Mouse (Mus musculus) retina, postnatal 1 day (tissue): ENCODE results near the gene Rprd1b.
A peak's percentile ranks its signal among the peaks of the same experiment; 100 is the strongest.

Experiments used
- DNase-seq: peaks from one replicate; pipeline ENCODE4 v3.0.0-alpha.2; 2012

The Rprd1b gene

GRCm38 (mm10) chr2:158128461-158129130 is 100.3 kb downstream of the Rprd1b start:
- DNase-seq = no peak

DNA sequence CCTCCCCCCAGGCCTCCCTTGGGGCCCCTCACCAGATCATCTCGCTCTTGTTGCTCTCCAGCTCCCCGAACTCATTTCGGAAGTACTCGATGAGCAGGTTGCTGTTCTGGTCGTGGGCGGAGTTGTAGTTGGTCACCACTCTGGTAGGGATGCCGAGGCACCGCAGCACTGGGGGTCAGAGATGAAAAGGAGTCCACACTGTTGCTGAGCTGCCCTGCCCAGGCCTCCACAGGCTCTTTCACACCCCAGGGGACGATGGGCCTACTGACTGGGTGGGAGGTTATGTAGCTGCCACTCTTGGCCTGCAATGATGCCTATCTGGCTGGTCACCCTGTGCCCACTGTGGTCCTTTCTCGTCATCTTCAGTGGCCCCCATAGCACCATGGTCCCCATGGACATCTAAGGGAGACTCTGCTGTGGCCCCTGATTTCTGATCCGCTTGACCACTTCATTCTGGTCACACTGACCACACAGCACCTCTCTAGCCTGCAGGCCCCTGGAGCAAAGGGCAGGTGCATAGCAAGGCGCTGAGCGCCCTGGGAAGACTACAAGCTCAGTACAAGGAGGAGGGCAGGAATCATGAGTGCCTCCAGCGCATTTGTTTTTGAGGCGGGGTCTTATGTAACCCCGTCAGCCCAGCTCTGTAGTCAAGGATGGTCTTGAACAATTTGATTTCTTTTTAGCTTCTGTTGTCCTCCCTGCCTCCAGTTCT is 101.2 kb downstream of the Rprd1b start:
- no peak for DNase-seq

GRCm38 (mm10) chr2:158130391-158130986 is 102.2 kb downstream of the Rprd1b start:
- DNase-seq = peak; percentile 96

DNA sequence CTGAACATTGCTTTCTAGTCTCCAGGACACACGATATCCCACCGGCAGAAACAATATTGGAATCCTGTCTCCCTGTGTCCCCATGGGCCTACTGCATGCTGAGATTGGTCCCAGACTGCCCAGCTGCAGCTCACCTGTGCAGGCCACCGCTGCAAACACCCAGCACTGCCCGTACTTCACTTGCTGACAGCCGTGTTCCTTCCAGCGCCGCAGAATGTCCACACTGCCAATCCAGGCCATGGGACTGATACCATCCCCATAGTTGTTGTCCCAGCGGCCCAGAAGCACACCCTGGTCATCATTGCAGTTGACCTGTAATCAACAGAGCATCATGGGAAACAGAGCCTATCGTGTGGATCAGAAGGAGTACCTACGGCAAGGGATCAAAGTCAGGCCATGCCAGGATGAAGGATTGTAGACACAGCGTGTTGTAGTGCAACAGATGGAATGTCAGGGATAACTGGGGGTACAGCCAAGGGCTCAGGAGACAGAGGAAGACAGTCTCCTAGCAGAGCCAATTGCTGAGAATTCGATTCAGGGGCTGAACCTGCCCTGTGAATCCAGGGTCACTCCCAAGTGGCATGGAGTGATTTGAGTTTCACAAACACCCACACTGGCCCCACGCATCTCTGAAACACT is 103.0 kb downstream of the Rprd1b start:
- DNase-seq = no peak

DNA sequence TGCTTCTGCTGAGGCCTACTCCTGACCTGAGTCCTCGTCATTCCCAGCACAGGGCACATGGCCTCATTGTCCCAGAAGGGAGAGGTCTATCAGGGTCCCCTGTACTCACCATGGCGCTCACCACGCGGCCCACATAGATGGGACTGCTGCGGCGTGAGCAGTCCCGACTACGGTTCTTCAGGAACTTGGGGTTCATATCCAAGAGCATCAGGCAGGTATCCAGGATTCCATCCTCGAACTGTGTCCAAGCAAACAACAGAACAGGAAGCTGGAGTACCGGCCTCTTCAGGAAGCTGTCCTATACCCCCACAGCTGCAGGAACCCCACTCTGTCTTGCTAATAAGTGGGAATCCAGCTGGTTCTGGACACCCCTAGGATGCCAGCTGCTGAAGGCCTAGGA is 104.0 kb downstream of the Rprd1b start:
- DNase-seq = no peak

DNA sequence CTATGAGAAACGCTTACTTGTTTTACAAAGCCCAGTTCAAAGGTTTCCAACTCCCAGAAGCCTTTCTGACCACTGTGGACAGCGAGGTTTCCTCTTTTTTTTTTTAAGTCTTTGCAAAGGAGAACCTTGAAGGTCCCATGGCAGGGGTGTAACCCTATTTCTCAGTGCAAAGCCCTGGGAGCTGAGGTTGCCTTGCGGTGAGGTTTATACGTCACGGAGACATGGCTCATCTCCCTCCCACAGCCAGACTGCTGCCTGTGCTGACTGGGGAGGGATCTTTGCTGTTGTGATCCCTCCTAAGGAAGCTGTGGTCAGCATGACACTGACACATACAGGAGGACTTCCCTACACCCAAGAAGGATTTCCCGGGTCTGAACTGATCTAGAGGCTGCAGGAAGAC is 104.8 kb downstream of the Rprd1b start:
- no peak for DNase-seq

- DNase-seq = no peak
Observed at GRCm38 (mm10) chr2:158136205-158136604, 107.9 kb downstream of the Rprd1b start.

DNA sequence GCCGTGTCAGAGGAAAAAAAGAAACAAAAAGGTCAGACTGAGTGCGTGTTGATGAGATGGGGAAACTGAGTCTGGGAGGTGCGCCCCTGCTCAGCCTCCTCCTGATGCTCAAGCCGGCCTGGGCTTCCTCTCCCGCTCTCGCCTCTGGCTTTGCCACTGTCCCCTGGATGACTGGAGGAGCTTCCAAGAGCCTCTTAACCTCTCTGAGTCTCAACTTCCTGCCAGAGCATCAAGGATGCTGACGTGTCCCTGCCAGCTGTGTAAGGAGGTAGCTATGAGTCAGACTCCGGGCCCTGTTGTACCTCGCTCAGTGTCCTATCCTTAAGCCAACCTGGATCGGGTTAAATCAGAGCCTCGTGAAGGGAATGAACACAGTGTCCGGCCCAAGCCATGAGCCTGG is 109.5 kb downstream of the Rprd1b start:
- DNase-seq = no peak

GRCm38 (mm10) chr2:158138778-158139177 is 110.5 kb downstream of the Rprd1b start:
- DNase-seq = no peak

- DNase-seq = no peak
Observed at GRCm38 (mm10) chr2:158139628-158140027, 111.3 kb downstream of the Rprd1b start.

GRCm38 (mm10) chr2:158140664-158141063 is 112.4 kb downstream of the Rprd1b start:
- no peak for DNase-seq

- DNase-seq = no peak
Observed at GRCm38 (mm10) chr2:158141271-158141670, 113.0 kb downstream of the Rprd1b start.

DNA sequence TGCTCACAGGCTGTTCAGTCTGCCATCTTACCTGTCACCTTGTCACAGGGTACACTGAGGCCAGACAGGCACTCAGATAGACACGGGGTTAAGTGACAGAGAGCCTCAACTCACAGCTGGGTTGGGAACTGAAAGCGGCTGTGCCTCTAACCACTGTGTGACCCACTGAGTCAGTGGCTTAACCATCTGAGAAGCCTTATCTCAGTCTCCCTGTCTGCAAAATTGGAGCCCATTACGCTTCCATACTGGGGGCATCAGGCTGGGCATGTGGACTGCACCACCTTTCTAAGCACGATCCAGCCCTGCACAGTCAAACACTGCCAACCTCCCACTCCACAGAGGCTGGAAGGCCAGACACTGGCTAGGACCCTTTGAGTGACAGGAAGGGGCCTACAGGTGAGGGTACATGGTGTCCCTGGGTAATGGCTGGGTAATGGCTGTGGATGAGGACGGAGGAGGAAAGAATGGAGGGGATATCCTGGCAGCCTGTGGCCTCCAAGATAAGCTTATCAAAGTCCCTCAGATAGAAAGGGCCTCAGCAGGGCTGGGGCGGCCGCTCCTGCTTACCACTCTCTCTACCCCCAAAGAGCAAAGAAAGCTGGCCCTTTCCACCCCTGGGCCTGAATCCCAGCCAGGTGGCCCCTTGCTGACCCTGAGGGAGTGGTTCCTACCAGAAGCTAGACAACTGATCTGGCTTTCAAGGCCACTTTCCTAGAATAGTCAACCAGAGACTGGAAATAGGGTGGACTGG is 113.6 kb downstream of the Rprd1b start:
- DNase-seq = no peak

DNA sequence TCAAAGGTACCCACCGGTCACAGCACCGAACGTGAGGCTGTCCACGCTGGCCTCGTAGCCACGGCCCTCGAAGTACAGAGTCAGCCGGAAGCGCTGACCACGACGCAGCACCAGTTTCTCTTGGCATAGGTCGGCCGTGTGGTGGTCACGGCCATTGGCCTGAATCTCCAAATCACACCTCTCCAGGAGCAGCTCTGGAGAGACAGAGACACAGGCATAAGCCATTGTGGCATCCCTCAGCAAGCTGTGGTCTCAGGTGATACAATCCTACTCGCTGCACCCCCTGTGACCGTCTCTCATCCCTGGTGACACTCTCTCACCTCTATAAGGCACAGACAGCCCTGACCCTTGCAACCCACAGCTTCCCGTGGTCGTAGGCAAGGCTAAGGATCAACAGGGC is 114.7 kb downstream of the Rprd1b start:
- no peak for DNase-seq

DNA sequence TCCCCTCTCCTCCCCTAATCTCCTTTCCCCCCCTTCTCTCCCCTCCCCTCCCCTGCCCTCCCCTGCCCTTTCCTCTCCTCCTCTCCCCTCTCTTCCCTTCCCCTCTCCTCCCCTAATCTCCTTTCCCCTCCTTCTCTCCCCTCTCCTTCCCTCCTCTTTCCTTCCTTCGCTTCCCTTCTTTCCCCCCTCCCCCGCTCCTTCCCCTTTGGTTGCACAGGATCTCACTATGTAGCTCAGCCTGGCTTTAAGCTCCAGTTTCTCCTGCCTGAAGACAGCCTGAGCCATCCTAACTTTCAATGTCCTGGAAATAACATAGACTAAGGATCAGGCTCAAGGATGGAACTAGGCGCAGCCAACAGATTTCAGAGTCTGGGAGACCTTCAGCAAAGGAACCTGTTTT is 115.5 kb downstream of the Rprd1b start:
- DNase-seq = peak; percentile 54

- no peak for DNase-seq
Observed at GRCm38 (mm10) chr2:158144263-158144662, 116.0 kb downstream of the Rprd1b start.

DNA sequence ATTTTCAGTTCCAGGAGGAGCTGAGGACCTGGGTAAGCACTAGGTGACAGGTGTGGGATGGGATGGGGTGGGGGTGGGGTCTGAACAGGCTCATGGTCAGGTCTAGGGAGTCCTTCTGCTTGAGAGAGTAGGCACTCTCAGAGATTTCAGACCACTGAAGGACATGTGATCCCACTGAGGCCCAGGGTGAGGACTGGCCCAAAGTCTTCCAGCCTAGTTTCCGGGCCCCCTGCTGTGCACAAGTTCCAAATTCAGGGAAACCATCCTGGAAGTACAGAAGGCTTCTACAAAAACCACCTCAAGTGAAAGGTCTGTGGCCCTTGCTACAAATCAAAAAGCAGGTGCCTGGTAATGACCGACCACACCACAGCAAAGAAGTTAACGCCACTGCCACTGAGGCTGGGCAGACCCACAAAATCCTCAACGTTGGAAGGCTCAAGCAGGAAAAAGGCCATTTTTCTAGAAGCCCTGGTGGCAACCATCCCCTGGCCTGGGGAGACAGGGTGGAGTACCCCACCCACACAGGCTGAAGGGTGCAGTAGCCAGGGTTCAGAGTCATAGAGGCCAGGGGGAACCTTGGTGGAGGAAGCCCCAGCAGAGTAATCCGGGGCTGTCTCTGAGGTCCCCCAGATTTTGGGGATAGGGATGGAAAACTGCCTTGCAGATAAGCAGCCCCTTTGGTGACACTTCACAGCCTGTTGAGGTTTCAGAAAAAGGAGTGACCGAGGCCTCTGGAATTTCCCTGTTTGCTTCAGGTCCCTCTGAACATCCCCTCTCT is 116.6 kb downstream of the Rprd1b start:
- no peak for DNase-seq

- no peak for DNase-seq
Observed at GRCm38 (mm10) chr2:158145528-158146065, 117.3 kb downstream of the Rprd1b start.

DNA sequence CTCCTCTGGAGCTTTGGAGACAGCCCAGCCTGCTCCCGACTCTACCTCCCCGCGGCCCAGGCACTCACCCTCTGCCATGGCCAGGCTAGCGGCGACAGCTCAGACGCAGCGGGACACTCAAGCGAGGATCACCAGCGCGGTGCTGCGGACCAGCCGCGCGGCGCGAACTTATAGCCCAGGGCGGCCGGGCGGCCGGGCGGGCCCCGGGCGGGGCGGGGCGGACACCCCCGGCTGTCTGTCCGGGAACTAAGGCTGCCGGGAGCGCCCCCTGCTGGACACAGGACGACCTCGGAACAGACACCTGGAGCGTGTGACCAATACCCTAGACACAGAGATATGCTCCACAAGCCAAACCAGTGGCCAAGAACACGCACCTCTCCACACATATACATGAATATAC is 117.9 kb downstream of the Rprd1b start, which contains the start of gene Tgm2:
Tgm2 (minus strand) TSS at position 214 of the 400 bp plus-strand sequence.
- DNase-seq = peak; percentile 83

GRCm38 (mm10) chr2:158146971-158147370 is 118.7 kb downstream of the Rprd1b start:
- DNase-seq = no peak

DNA sequence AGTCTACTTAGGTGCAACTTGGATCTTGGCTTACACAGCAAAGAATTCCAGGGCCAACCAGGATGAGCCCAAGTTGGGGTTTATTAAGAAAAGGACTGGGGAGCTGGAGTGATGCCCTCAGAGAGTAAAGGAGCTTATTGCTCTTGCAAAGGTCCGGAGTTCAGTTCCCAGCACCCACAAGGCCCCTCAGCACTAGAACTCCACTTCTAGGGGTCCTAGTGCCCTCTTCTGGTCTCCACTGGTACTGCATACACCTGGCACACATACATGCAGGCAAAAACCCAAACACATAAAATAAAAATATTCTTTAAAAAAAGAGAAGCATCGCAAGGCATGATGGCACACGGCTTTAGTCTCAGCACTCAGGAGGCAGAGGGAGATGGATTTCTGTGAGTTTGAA is 122.8 kb downstream of the Rprd1b start:
- no peak for DNase-seq
